Mouse (Mus musculus) midbrain, embryonic 10.5 days (tissue): Measurements from ENCODE around the gene Wdr26. TPM values are rescaled to one million over a fixed set of nuclear protein-coding genes. Genes with fewer than 3 reads are reported as not detected.

ENCODE experiments used
- DNase-seq: peaks from one replicate; pipeline ENCODE4 v3.0.0-alpha.2; 2017; ENCODE audit warnings: low spot score
- H3K27ac ChIP-seq: fragments of 300-500 bp; sonication (generic); replicated peaks from 2 replicates; pipeline ENCODE4 v1.5.1; 2016; ENCODE audit warnings: mild to moderate bottlenecking
- H3K27me3 ChIP-seq: fragments of 300-500 bp; sonication (generic); 2 replicates; pipeline ENCODE4 v1.6.1; 2016; ENCODE audit warnings: low read depth, mild to moderate bottlenecking; ENCODE audit not compliant: poor library complexity, severe bottlenecking
- H3K36me3 ChIP-seq: fragments of 300-500 bp; sonication (generic); 2 replicates; pipeline ENCODE4 v1.6.1; 2016; ENCODE audit warnings: mild to moderate bottlenecking, moderate library complexity
- H3K4me1 ChIP-seq: fragments of 300-500 bp; sonication (generic); 2 replicates; pipeline ENCODE4 v1.6.1; 2016
- H3K4me3 ChIP-seq: fragments of 300-500 bp; sonication (generic); 2 replicates; pipeline ENCODE4 v1.5.1; 2016; ENCODE audit warnings: mild to moderate bottlenecking, moderate library complexity
- H3K9me3 ChIP-seq: fragments of 300-500 bp; sonication (generic); replicated peaks from 2 replicates; pipeline ENCODE4 v1.6.1; 2016; ENCODE audit warnings: mild to moderate bottlenecking
- WGBS: fragments of 180-500 bp; shearing (Covaris S2); methylation state at CpG from one replicate; pipeline ENCODE4 v1.1.7; 2016; 5-methylcytosine and 5-hydroxymethylcytosine counted together
- polyA plus RNA-seq: library from polyadenylated mRNA; unstranded; fragments of >200 nt; fragmentation: Nextera tagmentation; extraction: Ambion mirVana; gene quantifications from 2 replicates; pipeline ENCODE4 v1.2.1, GENCODE M21; 2016

Gene Wdr26
- 29.8 and 33.8 TPM in 2 replicates for polyA plus RNA-seq

GRCm38 (mm10) chr1:181211920-181212633 is at the start of gene Wdr26:
Gene Wdr26, minus strand, starts transcription at chr1:181212001.
- no peaks in the 10 kb centered on the region for H3K27me3 ChIP-seq
- H3K9me3 ChIP-seq: no peaks in the 10 kb centered on the region
- peak; percentile 91 for DNase-seq
- peak within 1 kb of the TSS; percentile 75 for H3K4me3 ChIP-seq
- H3K4me1 ChIP-seq: peaks cover 37% of the 10 kb centered on the region
- 1% methylated on average over 53 of the region's 54 CpGs for WGBS
- peak within 1 kb of the TSS; percentile 98 for H3K27ac ChIP-seq
- H3K36me3 ChIP-seq: peaks cover 19% of the 10 kb centered on the region

- Histone ChIP-seq H3K4me1 (peaks cover 38% of the 10 kb centered on the region), H3K4me3 (no peak overlapping the region), H3K27ac (peak overlapping the region; percentile 57), H3K36me3 (no peaks in the 10 kb centered on the region), H3K27me3 (peaks cover 22% of the 10 kb centered on the region), H3K9me3 (no peaks in the 10 kb centered on the region; the same call in 1 of the 2 replicates)
- DNase-seq: peak; percentile 28
- WGBS: 51% methylated on average over 8 of the region's 8 CpGs
Measured at GRCm38 (mm10) chr1:181260949-181261696, 49.3 kb upstream of the Wdr26 start.

- H3K36me3 ChIP-seq: no peaks in the 10 kb centered on the region
- peaks cover 45% of the 10 kb centered on the region for H3K4me1 ChIP-seq
- H3K9me3 ChIP-seq: no peaks in the 10 kb centered on the region; the same call in 1 of the 2 replicates
- H3K27me3 ChIP-seq: peaks cover 28% of the 10 kb centered on the region
- no peak for DNase-seq
- WGBS: 91% methylated on average over 10 of the region's 10 CpGs
- H3K27ac ChIP-seq: peak overlapping the region; percentile 57
- H3K4me3 ChIP-seq: no peak overlapping the region
Measured at GRCm38 (mm10) chr1:181260422-181260821, 48.6 kb upstream of the Wdr26 start.

GRCm38 (mm10) chr1:181259626-181260410 is 48.0 kb upstream of the Wdr26 start:
- Histone ChIP-seq H3K4me1 (peaks cover 47% of the 10 kb centered on the region), H3K9me3 (no peaks in the 10 kb centered on the region; the same call in 1 of the 2 replicates), H3K27ac (peak overlapping the region; percentile 69), H3K36me3 (no peaks in the 10 kb centered on the region), H3K4me3 (no peak overlapping the region), H3K27me3 (peaks cover 31% of the 10 kb centered on the region)
- 74% methylated on average over 11 of the region's 11 CpGs for WGBS
- DNase-seq: no peak

- Histone ChIP-seq H3K4me1 (peaks cover 50% of the 10 kb centered on the region), H3K4me3 (no peak overlapping the region), H3K9me3 (no peaks in the 10 kb centered on the region; the same call in 1 of the 2 replicates), H3K36me3 (no peaks in the 10 kb centered on the region), H3K27ac (no peak overlapping the region; the same call in 1 of the 2 replicates), H3K27me3 (peaks cover 31% of the 10 kb centered on the region)
- WGBS: 74% methylated on average over 5 of the region's 5 CpGs
- no peak for DNase-seq
Measured at GRCm38 (mm10) chr1:181259056-181259455, 47.3 kb upstream of the Wdr26 start.

- Histone ChIP-seq H3K27me3 (peaks cover 31% of the 10 kb centered on the region), H3K36me3 (no peaks in the 10 kb centered on the region), H3K4me1 (peaks cover 50% of the 10 kb centered on the region), H3K4me3 (no peak overlapping the region), H3K9me3 (no peaks in the 10 kb centered on the region; the same call in 1 of the 2 replicates), H3K27ac (0 out of 2 replicates have a peak overlapping the region, but pooled peaks have one; percentile 6)
- no peak for DNase-seq
- WGBS: 82% methylated on average over 5 of the region's 5 CpGs
Measured at GRCm38 (mm10) chr1:181258616-181259015, 46.8 kb upstream of the Wdr26 start.

GRCm38 (mm10) chr1:181257585-181258555 is 46.1 kb upstream of the Wdr26 start:
- Histone ChIP-seq H3K4me1 (peaks cover 50% of the 10 kb centered on the region), H3K4me3 (no peak overlapping the region), H3K9me3 (no peaks in the 10 kb centered on the region), H3K36me3 (no peaks in the 10 kb centered on the region), H3K27ac (peak overlapping the region; percentile 6; the same call in 1 of the 2 replicates), H3K27me3 (peaks cover 31% of the 10 kb centered on the region)
- 71% methylated on average over 20 of the region's 20 CpGs for WGBS
- DNase-seq: no peak

- H3K27me3 ChIP-seq: peaks cover 31% of the 10 kb centered on the region
- peak overlapping the region; percentile 85 for H3K27ac ChIP-seq
- H3K9me3 ChIP-seq: no peaks in the 10 kb centered on the region
- H3K36me3 ChIP-seq: no peaks in the 10 kb centered on the region
- H3K4me3 ChIP-seq: peak overlapping the region; percentile 60
- H3K4me1 ChIP-seq: peaks cover 50% of the 10 kb centered on the region
- DNase-seq: peak; percentile 55
- 21% methylated on average over 35 of the region's 36 CpGs for WGBS
Measured at GRCm38 (mm10) chr1:181256689-181257584, 45.1 kb upstream of the Wdr26 start.

GRCm38 (mm10) chr1:181255891-181256688 is 44.3 kb upstream of the Wdr26 start:
- 7% methylated on average over 20 of the region's 20 CpGs for WGBS
- Histone ChIP-seq H3K4me3 (peak overlapping the region; percentile 60), H3K27ac (peak overlapping the region; percentile 85), H3K4me1 (peaks cover 46% of the 10 kb centered on the region), H3K9me3 (no peaks in the 10 kb centered on the region), H3K36me3 (no peaks in the 10 kb centered on the region), H3K27me3 (peaks cover 31% of the 10 kb centered on the region)
- DNase-seq: peak; percentile 67

GRCm38 (mm10) chr1:181255450-181255849 is 43.6 kb upstream of the Wdr26 start:
- Histone ChIP-seq H3K27ac (peak overlapping the region; percentile 85; the same call in 1 of the 2 replicates), H3K9me3 (no peaks in the 10 kb centered on the region), H3K4me1 (peaks cover 40% of the 10 kb centered on the region), H3K27me3 (peaks cover 31% of the 10 kb centered on the region), H3K4me3 (peak overlapping the region; percentile 60; the same call in 1 of the 2 replicates), H3K36me3 (no peaks in the 10 kb centered on the region)
- DNase-seq: no peak
- WGBS: 71% methylated on average over 9 of the region's 9 CpGs
